ENCODE assay signal across 9 mouse cellular contexts in the genomic region with DNA sequence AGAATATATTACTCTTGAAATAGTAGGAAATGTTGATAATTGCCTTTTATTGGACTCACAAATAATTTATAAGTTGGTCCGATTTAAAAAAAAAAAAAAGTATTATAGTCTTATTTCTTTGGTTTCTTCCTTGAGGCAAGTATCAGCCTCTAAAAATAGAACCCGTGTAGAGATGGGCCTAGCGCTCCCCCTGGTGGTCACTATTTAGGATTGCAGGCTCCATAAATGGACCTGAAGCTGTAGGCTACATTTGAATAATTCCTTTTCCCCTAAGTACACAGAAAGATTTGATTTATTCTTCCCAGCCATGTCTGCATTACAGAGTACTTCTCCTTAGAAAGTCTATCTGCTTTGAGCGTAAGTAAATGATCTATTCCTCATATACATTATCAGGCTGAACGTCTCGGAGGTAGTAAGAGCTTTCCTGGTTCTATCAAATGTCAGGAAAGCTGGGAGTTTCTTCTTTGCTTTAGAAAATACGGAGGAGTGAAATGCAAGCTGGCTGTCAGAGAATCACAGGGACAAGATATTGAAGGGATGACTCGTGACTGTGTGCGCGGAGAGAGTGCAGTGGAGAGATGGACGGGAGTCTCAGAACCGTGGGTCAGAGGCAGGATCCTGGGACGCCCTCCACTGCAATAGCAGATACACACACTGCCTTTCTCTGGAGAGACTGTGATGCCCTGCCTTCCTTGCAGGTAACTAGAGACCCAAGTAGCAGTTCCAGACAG. TPM values are rescaled to one million over a fixed set of nuclear protein-coding genes. Genes with fewer than 3 reads are reported as not detected.
A peak's percentile ranks its signal among the peaks of the same experiment; 100 is the strongest.
DNase-seq lines count a peak whose midpoint lies in the region; ATAC-seq and TF ChIP-seq lines count a peak whose summit lies in the region.
"Had no signal": no experiment of that assay in that cellular context is flagged by ENCODE, and none has a peak within 500 bp of the region (broad histone marks: within the 10 kb centered on the region; RNA-seq: fewer than 3 reads in every experiment).

No protein-coding gene starts in this region.

- H3K9ac ChIP-seq in intestine, embryonic 14.5 days (ENCODE audit: low read length) = no peak overlapping the region
- no peak overlapping the region for H3K9ac ChIP-seq in intestine, embryonic 15.5 days
- H3K9ac ChIP-seq: embryonic facial prominence, embryonic 13.5 days had no signal

- no peaks in the 10 kb centered on the region for H3K27me3 ChIP-seq in intestine, embryonic 14.5 days (replicated peaks; ENCODE audit: control insufficient read depth, insufficient read depth, low read length)
- no peaks in the 10 kb centered on the region for H3K27me3 ChIP-seq in intestine, embryonic 15.5 days (replicated peaks)
- H3K27me3 ChIP-seq in G1E (ENCODE audit: insufficient read depth, low read length) = no peaks in the 10 kb centered on the region

- WGBS in intestine, embryonic 14.5 days = 49% methylated on average over 13 of the region's 13 CpGs
- 51% methylated on average over 13 of the region's 13 CpGs for WGBS in intestine, embryonic 15.5 days

- H3K9me3 ChIP-seq in intestine, embryonic 14.5 days (ENCODE audit: control insufficient read depth, low read length) = no peaks in the 10 kb centered on the region
- no peaks in the 10 kb centered on the region for H3K9me3 ChIP-seq in intestine, embryonic 15.5 days
- peaks cover 51% of the 10 kb centered on the region for H3K9me3 ChIP-seq in G1E (replicated peaks)
- H3K9me3 ChIP-seq: embryonic facial prominence, embryonic 13.5 days had no signal

- no peak for ATAC-seq in intestine, embryonic 14.5 days (replicated peaks; ENCODE audit: low FRiP score, low TSS enrichment, low read depth)
- no peak for ATAC-seq in intestine, embryonic 15.5 days
- no peak for ATAC-seq in G1E (ENCODE audit: extremely low read depth, insufficient number of reproducible peaks, low FRiP score, poor library complexity, severe bottlenecking)

- TF ChIP-seq CTCF in G1E (IDR thresholded peaks at IDR 0.05; ENCODE audit: low read depth, low read length) = 0 out of 2 replicates have a peak, but pooled peaks have one; percentile 27

- no peaks in the 10 kb centered on the region for H3K36me3 ChIP-seq in intestine, embryonic 14.5 days (ENCODE audit: control insufficient read depth, insufficient read depth, low read length)
- no peaks in the 10 kb centered on the region for H3K36me3 ChIP-seq in intestine, embryonic 15.5 days
- no peaks in the 10 kb centered on the region for H3K36me3 ChIP-seq in G1E (replicated peaks)
- H3K36me3 ChIP-seq: embryonic facial prominence, embryonic 13.5 days had no signal

- H3K4me2 ChIP-seq in intestine, embryonic 14.5 days (ENCODE audit: low read length) = no peak overlapping the region
- no peak overlapping the region for H3K4me2 ChIP-seq in intestine, embryonic 15.5 days (replicated peaks)
- H3K4me2 ChIP-seq: embryonic facial prominence, embryonic 13.5 days had no signal

- no peak overlapping the region for H3K4me3 ChIP-seq in intestine, embryonic 14.5 days (ENCODE audit: low read depth, low read length)
- H3K4me3 ChIP-seq in intestine, embryonic 15.5 days (replicated peaks) = no peak overlapping the region
- no peak overlapping the region for H3K4me3 ChIP-seq in G1E (ENCODE audit: low read depth, low read length)
- H3K4me3 ChIP-seq: embryonic facial prominence, embryonic 13.5 days had no signal

- peak; percentile 63 for DNase-seq in intestine, embryonic 14.5 days (ENCODE audit: low spot score)
- DNase-seq in G1E (ENCODE audit: low spot score) = no peak
- DNase-seq in cerebellum, adult 8-10 months = peak; percentile 50
- peak; percentile 46 to 86 for DNase-seq in frontal cortex, adult 2 months (ENCODE audit: extremely low spot score in 1 of 2, low spot score in 1 of 2)
- DNase-seq in layer of hippocampus, adult 11-12 months (ENCODE audit: low spot score) = peak; percentile 43
- peak; percentile 55 for DNase-seq in lung, postnatal 14 days
- DNase-seq in telencephalon, adult 2 months (ENCODE audit: low read depth, low spot score) = peak; percentile 86

- H3K27ac ChIP-seq in intestine, embryonic 14.5 days (ENCODE audit: low read depth) = no peak overlapping the region
- H3K27ac ChIP-seq in intestine, embryonic 15.5 days = no peak overlapping the region
- H3K27ac ChIP-seq: embryonic facial prominence, embryonic 13.5 days had no signal

- no peaks in the 10 kb centered on the region for H3K4me1 ChIP-seq in intestine, embryonic 14.5 days (replicated peaks; ENCODE audit: control insufficient read depth, insufficient read depth, low read length)
- no peaks in the 10 kb centered on the region for H3K4me1 ChIP-seq in intestine, embryonic 15.5 days (replicated peaks)
- H3K4me1 ChIP-seq in G1E (ENCODE audit: insufficient read depth, low read depth, low read length) = no peaks in the 10 kb centered on the region

RNA-seq across cellular contexts. Expression of a gene that starts 18.0 kb away (rescaled TPM):
- 0.05 TPM in 1 of 2 replicates, not detected in the other for polyA plus RNA-seq in intestine, embryonic 14.5 days (2014; fragmentation: Nextera tagmentation; extraction: Ambion mirVana)
- polyA plus RNA-seq in intestine, embryonic 15.5 days (2015; fragmentation: Nextera tagmentation; extraction: Ambion mirVana) = 0.08 and 0.23 TPM in 2 replicates
- total RNA-seq in G1E (2014; fragmentation: Nextera tagmentation) = not detected in 2 replicates
- not detected in 2 replicates for total RNA-seq in G1E (2017)
- polyA plus RNA-seq in G1E (2012) = not detected in 2 replicates
- polyA plus RNA-seq in frontal cortex, adult 2 months (2012; rRNA removed) = 0.06 TPM in 1 of 2 replicates, not detected in the other
- polyA plus RNA-seq: embryonic facial prominence, embryonic 13.5 days had no signal

RNA-seq across cellular contexts. Expression of a gene that starts 19.1 kb away (rescaled TPM):
- polyA plus RNA-seq in intestine, embryonic 14.5 days (2014; fragmentation: Nextera tagmentation; extraction: Ambion mirVana) = 0.05 TPM in 1 of 2 replicates, not detected in the other
- polyA plus RNA-seq in intestine, embryonic 15.5 days (2015; fragmentation: Nextera tagmentation; extraction: Ambion mirVana) = 0.11 and 0.15 TPM in 2 replicates
- not detected in 2 replicates for total RNA-seq in G1E (2014; fragmentation: Nextera tagmentation)
- 0.11 TPM in 1 of 2 replicates, not detected in the other for total RNA-seq in G1E (2017)
- polyA plus RNA-seq in G1E (2012) = not detected in 2 replicates
- polyA plus RNA-seq in frontal cortex, adult 2 months (2012; rRNA removed) = 0.92 and 1.0 TPM in 2 replicates

RNA-seq across cellular contexts. Expression of a gene that starts 37.0 kb away (rescaled TPM):
- polyA plus RNA-seq in intestine, embryonic 14.5 days (2014; fragmentation: Nextera tagmentation; extraction: Ambion mirVana) = not detected in 2 replicates
- not detected in 2 replicates for polyA plus RNA-seq in intestine, embryonic 15.5 days (2015; fragmentation: Nextera tagmentation; extraction: Ambion mirVana)
- total RNA-seq in G1E (2014; fragmentation: Nextera tagmentation) (not detected in 2 replicates), G1E (2017) (not detected in 2 replicates)
- polyA plus RNA-seq in G1E (2012) = not detected in 2 replicates
- not detected in 2 replicates for polyA plus RNA-seq in frontal cortex, adult 2 months (2012; rRNA removed)
- polyA plus RNA-seq: embryonic facial prominence, embryonic 13.5 days had no signal
